In genomic region chr2:157006511-157007233, GRCm38 (mm10) we compare ENCODE assay signal across 8 mouse cellular contexts. TPM values are rescaled to one million over a fixed set of nuclear protein-coding genes. Genes with fewer than 3 reads are reported as not detected.
DNase-seq lines count a peak whose midpoint lies in the region; ATAC-seq and TF ChIP-seq lines count a peak whose summit lies in the region.

TSS of gene Dsn1 (minus strand) at chr2:157007154.

- peak within 1 kb of the TSS; percentile 76 for H3K27ac ChIP-seq in lung, embryonic 15.5 days
- H3K27ac ChIP-seq in olfactory bulb, adult 2 months (ENCODE audit: insufficient read depth, low read depth, low read length): peak within 1 kb of the TSS; percentile 31; the same call in 1 of the 2 replicates

- under 1% methylated on average over 56 of the region's 56 CpGs for WGBS in lung, embryonic 15.5 days
- under 1% methylated on average over 56 of the region's 56 CpGs for WGBS in olfactory bulb, adult 2 months

- no peak for TF ChIP-seq CTCF in olfactory bulb, adult 2 months (IDR thresholded peaks at IDR 0.05; ENCODE audit: insufficient read depth, low read depth, low read length)

- H3K4me2 ChIP-seq in lung, embryonic 15.5 days: peak within 1 kb of the TSS; percentile 80

- no peaks in the 10 kb centered on the region for H3K27me3 ChIP-seq in lung, embryonic 15.5 days

- peak within 1 kb of the TSS; percentile 73 for H3K4me3 ChIP-seq in lung, embryonic 15.5 days
- peak within 1 kb of the TSS; percentile 53 for H3K4me3 ChIP-seq in olfactory bulb, adult 2 months (ENCODE audit: insufficient read depth, low read depth, low read length)

- peak; percentile 67 for DNase-seq in MEL-GATA-1-ER (ENCODE audit: extremely low read depth, low read depth)
- DNase-seq in cerebellum, adult 8-10 months: peak; percentile 88
- DNase-seq in forelimb bud, embryonic 11.5 days (ENCODE audit: low read depth, low spot score): peak; percentile 89
- DNase-seq in layer of hippocampus, adult 9-10 months (ENCODE audit: low spot score): peak; percentile 57
- DNase-seq in thymus, adult 18-20 months: peak; percentile 77

- ATAC-seq in hematopoietic stem cell, adult 5-6 weeks (replicated peaks in 1 of 2; ENCODE audit: insufficient read depth in 1 of 2, low FRiP score in 2 of 2, low TSS enrichment in 1 of 2, low read depth in 1 of 2, poor library complexity in 2 of 2, severe bottlenecking in 2 of 2): peak; percentile 42 to 70
- peak; percentile 80 for ATAC-seq in lung, embryonic 15.5 days (ENCODE audit: borderline replicate concordance, extremely low read depth, low FRiP score, low TSS enrichment)

- peaks cover 25% of the 10 kb centered on the region for H3K36me3 ChIP-seq in lung, embryonic 15.5 days

- 0 out of 2 replicates have a peak, but pooled peaks have one; percentile 48 for TF ChIP-seq POLR2A in olfactory bulb, adult 2 months (IDR thresholded peaks at IDR 0.05; ENCODE audit: insufficient read depth, low read depth, low read length)

- no peaks in the 10 kb centered on the region for H3K9me3 ChIP-seq in lung, embryonic 15.5 days

- H3K4me1 ChIP-seq in lung, embryonic 15.5 days: peaks cover 31% of the 10 kb centered on the region
- peaks cover 16% of the 10 kb centered on the region for H3K4me1 ChIP-seq in olfactory bulb, adult 2 months (ENCODE audit: control insufficient read depth, insufficient read depth, low read length)

- H3K9ac ChIP-seq in lung, embryonic 15.5 days: peak within 1 kb of the TSS; percentile 70

RNA-seq across cellular contexts. Expression of gene Dsn1, which starts in this region (rescaled TPM):
- 38.5 and 53.8 TPM in 2 replicates for total RNA-seq in hematopoietic stem cell, adult 5-6 weeks (2017)
- 39.0 and 40.9 TPM in 2 replicates for polyA plus RNA-seq in lung, embryonic 15.5 days (2015; fragmentation: Nextera tagmentation; extraction: Ambion mirVana)
- polyA plus RNA-seq in olfactory bulb, adult 2 months (2012; ENCODE audit: insufficient read depth, insufficient read length, low replicate concordance, missing spikeins): not detected in 2 replicates

Comparison
In these comparisons a context has a peak if more than half of its experiments do, and no peak if none do; other contexts are left out.
1. Peak in every context shown above with its lines: DNase-seq, ATAC-seq, H3K4me3 ChIP-seq and H3K27ac ChIP-seq.
2. RNA of gene Dsn1 (polyA plus RNA-seq): 39.0 to 40.9 TPM in lung, embryonic 15.5 days; not detected in olfactory bulb, adult 2 months; every median in the first group is over 10 times any median in the second.